Mouse (Mus musculus) lung, embryonic 14.5 days (tissue): ENCODE results near the gene 4931414P19Rik. TPM values are rescaled to one million over a fixed set of nuclear protein-coding genes. Genes with fewer than 3 reads are reported as not detected.
A peak's percentile ranks its signal among the peaks of the same experiment; 100 is the strongest.

Source experiments
- ATAC-seq: fragments of 200-750 bp; cut with Nextera tagmentation; 2 replicates; pipeline ENCODE4 v1.8.0; 2017; ENCODE audit warnings: mild to moderate bottlenecking, moderate TSS enrichment, moderate library complexity; ENCODE audit not compliant: insufficient read depth
- DNase-seq: peaks from one replicate; pipeline ENCODE4 v3.0.0-alpha.2; 2015
- H3K27ac ChIP-seq: fragments of 300-500 bp; sonication (generic); 2 replicates; pipeline ENCODE4 v1.5.1; 2014; ENCODE audit warnings: low read depth, mild to moderate bottlenecking, moderate library complexity
- H3K27me3 ChIP-seq: fragments of 300-500 bp; sonication (generic); 2 replicates; pipeline ENCODE4 v1.6.1; 2014; ENCODE audit warnings: low read length, control low read depth; ENCODE audit not compliant: insufficient read depth
- H3K36me3 ChIP-seq: fragments of 300-500 bp; sonication (generic); 2 replicates; pipeline ENCODE4 v1.6.1; 2014; ENCODE audit warnings: control low read depth; ENCODE audit not compliant: insufficient read depth
- H3K4me1 ChIP-seq: fragments of 300-500 bp; sonication (generic); 2 replicates; pipeline ENCODE4 v1.6.1; 2014; ENCODE audit warnings: antibody characterized with exemption, control low read depth; ENCODE audit not compliant: insufficient read depth
- H3K4me2 ChIP-seq: fragments of 300-500 bp; sonication (generic); 2 replicates; pipeline ENCODE4 v1.6.1; 2014; ENCODE audit warnings: mild to moderate bottlenecking
- H3K4me3 ChIP-seq: fragments of 300-500 bp; sonication (generic); 2 replicates; pipeline ENCODE4 v1.5.1; 2014; ENCODE audit warnings: low read depth, low read length
- H3K9ac ChIP-seq: fragments of 300-500 bp; sonication (generic); 2 replicates; pipeline ENCODE4 v1.6.1; 2014
- H3K9me3 ChIP-seq: fragments of 300-500 bp; sonication (generic); 2 replicates; pipeline ENCODE4 v1.6.1; 2016; ENCODE audit warnings: low read depth, low read length, control low read depth
- CTCF ChIP-seq: IDR thresholded peaks from 2 replicates; pipeline ENCODE4 v1.5.1; 2016; ENCODE audit warnings: antibody characterized with exemption, low read depth
- WGBS: fragments of 180-500 bp; shearing (Covaris S2); extraction: QIAGEN DNeasy Blood & Tissue Kit; methylation state at CpG from one replicate; pipeline ENCODE4 v1.1.7; 2014; 5-methylcytosine and 5-hydroxymethylcytosine counted together
- polyA plus RNA-seq: library from polyadenylated mRNA; unstranded; fragments of >200 nt; fragmentation: Nextera tagmentation; extraction: Ambion mirVana; gene quantifications from 2 replicates; pipeline ENCODE4 v1.2.1, GENCODE M21; 2014

4931414P19Rik gene
- polyA plus RNA-seq, 1 experiment from 2014 or later, result 9.4 TPM

DNA sequence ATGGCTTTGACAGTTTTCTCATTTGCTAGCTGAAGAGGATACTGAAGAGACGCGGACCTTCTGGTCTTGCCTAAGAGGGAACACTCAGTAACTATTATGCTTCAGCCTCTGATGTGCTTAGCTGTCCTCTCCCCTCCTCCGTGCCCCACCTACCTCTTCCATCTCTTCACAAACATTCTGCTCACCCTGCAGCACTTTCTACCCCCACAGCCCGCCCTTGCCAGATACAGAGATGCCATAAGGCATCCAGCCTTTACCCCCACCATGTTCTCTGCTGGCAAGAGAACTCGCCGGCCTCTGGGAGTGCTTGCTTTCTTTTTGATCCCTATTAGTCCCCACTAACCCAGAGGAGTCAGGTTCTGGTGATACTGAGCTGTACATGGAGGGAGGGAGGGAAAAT, 4.9 kb upstream of the 4931414P19Rik start:
- Histone ChIP-seq H3K9ac (no peak overlapping the region), H3K4me2 (no peak overlapping the region), H3K9me3 (no peaks in the 10 kb centered on the region), H3K4me1 (no peaks in the 10 kb centered on the region), H3K27ac (no peak overlapping the region), H3K4me3 (no peak overlapping the region), H3K27me3 (no peaks in the 10 kb centered on the region), H3K36me3 (peaks cover 41% of the 10 kb centered on the region)
- no peak for TF ChIP-seq CTCF
- no peak for DNase-seq
- 77% methylated on average over 6 of the region's 6 CpGs for WGBS
- ATAC-seq, result no peak

DNA sequence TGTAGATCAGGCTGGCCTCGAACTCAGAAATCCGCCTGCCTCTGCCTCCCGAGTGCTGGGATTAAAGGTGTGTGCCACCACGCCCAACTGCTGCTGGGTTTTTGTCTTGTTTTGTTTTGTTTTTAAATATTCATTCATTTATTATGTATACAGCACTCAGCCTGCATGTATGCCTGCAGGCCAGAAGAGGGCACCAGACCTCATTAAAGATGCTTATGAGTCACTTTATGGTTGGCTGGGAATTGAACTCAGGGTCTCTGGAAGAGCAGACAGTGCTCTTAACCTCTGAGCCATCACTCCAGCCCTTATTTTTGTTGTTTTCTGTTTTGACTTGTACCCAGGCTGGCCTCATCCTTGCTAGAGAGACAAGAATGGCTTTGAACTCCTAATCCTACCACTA, 4.2 kb upstream of the 4931414P19Rik start:
- peak; percentile 60 for TF ChIP-seq CTCF
- peaks cover 34% of the 10 kb centered on the region for H3K36me3 ChIP-seq
- no peak for ATAC-seq
- no peak overlapping the region for H3K27ac ChIP-seq
- no peaks in the 10 kb centered on the region for H3K4me1 ChIP-seq
- WGBS, result 82% methylated on average over 4 of the region's 4 CpGs
- H3K4me3 ChIP-seq, result no peak overlapping the region
- H3K4me2 ChIP-seq, result no peak overlapping the region
- no peak overlapping the region for H3K9ac ChIP-seq
- peak; percentile 70 for DNase-seq
- no peaks in the 10 kb centered on the region for H3K9me3 ChIP-seq
- H3K27me3 ChIP-seq, result no peaks in the 10 kb centered on the region

DNA sequence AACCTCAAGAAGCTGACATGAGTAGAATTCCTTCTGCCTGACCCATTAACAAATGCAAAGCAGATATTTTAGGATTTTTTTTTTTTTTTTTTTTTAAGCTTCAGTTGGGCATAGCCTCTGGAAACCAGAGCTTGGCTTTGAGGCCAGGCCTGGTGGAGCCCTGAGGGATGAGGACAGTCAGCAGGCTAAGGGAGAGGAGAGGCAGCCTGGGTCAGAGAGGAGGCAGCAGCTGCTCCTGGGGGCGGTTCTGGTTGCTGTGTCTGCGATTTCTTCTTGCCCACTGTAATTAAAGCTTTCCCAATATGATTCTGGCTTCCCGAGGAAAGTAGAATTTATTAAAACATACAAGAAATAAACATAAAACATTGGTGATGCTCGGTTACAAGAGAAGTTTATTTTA, 3.5 kb upstream of the 4931414P19Rik start:
- Histone ChIP-seq H3K4me1 (0 out of 2 replicates have a peak, but pooled peaks cover 4% of the 10 kb centered on the region), H3K36me3 (peaks cover 27% of the 10 kb centered on the region), H3K27ac (no peak overlapping the region), H3K4me2 (no peak overlapping the region), H3K27me3 (no peaks in the 10 kb centered on the region), H3K9ac (no peak overlapping the region), H3K4me3 (no peak overlapping the region), H3K9me3 (no peaks in the 10 kb centered on the region)
- ATAC-seq (no peak), DNase-seq (no peak)
- WGBS, result 60% methylated on average over 4 of the region's 4 CpGs
- TF ChIP-seq CTCF, result no peak

DNA sequence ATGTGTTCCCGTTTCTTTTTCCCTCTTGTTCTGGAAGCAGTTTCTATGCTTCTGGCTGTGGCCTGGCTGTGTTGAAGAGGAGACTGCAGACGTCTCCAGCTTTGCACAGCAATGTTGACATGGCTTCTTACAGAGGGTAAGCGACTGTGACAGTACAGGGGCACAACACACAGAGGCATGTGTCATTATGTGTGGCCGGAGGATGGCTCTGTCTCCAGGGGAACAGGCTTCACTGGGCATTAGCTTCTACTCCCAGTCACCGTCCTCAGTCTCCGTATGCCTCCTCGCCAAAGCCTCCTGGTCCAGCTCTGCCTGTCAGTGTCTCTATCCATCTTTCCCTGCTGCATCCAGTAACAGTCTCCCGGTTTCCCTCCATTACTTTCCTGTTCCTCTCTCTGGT, 1.4 kb upstream of the 4931414P19Rik start:
- Histone ChIP-seq H3K27ac (no peak overlapping the region), H3K4me3 (no peak overlapping the region), H3K9me3 (no peaks in the 10 kb centered on the region), H3K27me3 (no peaks in the 10 kb centered on the region), H3K9ac (no peak overlapping the region), H3K36me3 (peaks cover 13% of the 10 kb centered on the region), H3K4me2 (no peak overlapping the region), H3K4me1 (peaks cover 10% of the 10 kb centered on the region)
- no peak for ATAC-seq
- DNase-seq, result no peak
- TF ChIP-seq CTCF, result no peak
- WGBS, result 27% methylated on average over 8 of the region's 8 CpGs

DNA sequence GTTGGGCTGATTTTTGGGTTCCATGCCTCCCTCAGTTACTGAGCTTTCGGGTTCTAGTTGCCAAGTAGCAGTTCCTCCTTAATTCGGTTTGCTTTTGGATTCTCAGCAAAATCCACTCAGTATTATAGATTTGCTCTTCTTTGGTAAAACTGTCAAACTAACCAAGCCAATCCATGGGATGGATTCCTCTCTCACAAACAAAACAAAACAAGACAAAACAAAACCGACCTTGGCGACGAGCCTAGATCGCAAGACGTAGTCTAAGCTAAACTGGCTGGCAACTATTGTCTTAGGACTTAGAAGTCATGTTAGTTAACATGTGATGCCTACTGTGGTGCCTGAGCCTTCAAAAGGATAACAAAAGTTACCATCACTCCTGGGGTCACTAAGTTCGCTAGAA, 2.1 kb downstream of the 4931414P19Rik start:
- Histone ChIP-seq H3K4me1 (peaks cover 10% of the 10 kb centered on the region), H3K27ac (peak overlapping the region; percentile 95), H3K27me3 (no peaks in the 10 kb centered on the region), H3K9ac (no peak overlapping the region), H3K4me2 (peak overlapping the region; percentile 66), H3K36me3 (no peaks in the 10 kb centered on the region), H3K4me3 (peak overlapping the region; percentile 66), H3K9me3 (no peaks in the 10 kb centered on the region)
- ATAC-seq (no peak), DNase-seq (no peak)
- TF ChIP-seq CTCF, result no peak
- WGBS, result 75% methylated on average over 8 of the region's 8 CpGs

DNA sequence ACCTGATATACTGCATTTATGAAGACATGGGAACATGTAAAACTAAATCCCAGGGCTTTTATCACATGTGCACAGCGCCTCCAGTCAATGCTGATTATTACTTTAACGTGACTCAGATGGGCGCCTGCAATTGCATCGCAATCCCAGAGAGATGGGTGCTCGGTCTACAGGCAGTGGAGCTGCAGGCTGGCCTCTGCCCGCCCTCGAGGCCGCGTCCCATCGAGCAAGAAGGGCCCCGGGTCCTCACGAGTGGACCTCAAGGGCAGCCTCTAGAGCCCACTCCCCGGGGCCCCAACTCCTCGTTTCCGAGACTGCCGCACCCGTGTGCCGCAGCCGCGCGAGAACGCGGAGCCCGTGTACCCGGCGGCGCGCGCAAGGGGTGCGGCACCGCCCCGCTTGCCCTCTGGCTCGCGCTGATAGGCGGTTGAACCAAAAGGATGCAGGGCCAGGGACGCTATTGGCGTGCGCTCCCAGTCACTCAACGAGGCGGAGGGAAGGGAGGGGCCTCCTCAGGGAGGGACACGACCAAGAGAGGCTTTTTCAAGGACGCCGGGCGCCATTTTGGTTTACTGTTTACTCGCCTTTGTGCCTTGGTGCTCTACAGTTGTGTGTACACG, 2.6 kb downstream of the 4931414P19Rik start:
- H3K9me3 ChIP-seq, result no peaks in the 10 kb centered on the region
- peak overlapping the region; percentile 86 for H3K9ac ChIP-seq
- peak overlapping the region; percentile 95 for H3K27ac ChIP-seq
- TF ChIP-seq CTCF, result no peak
- ATAC-seq, result peak; percentile 99
- WGBS, result under 1% methylated on average over 46 of the region's 46 CpGs
- peak overlapping the region; percentile 66 for H3K4me2 ChIP-seq
- no peaks in the 10 kb centered on the region for H3K36me3 ChIP-seq
- H3K4me3 ChIP-seq, result peak overlapping the region; percentile 66
- H3K27me3 ChIP-seq, result no peaks in the 10 kb centered on the region
- H3K4me1 ChIP-seq, result peaks cover 10% of the 10 kb centered on the region
- DNase-seq, result peak; percentile 99

DNA sequence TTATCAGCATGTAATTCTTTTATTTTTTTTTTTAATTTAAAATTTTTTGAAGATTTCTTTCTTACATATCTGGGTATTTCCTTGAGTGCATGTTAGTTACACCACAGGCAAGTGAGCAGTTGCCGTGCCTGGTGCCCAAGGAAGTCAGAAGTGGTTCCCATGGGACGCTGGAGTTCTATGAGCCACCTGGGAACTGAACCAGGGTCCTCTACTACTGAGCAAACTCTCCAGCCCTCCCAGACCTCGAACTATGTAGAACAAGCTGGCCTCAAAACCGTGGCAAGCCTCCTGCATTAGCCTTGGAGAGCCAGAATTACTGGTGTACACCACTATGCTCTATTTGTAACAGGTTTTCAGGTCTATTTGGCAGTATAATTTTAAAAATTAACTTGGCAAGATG, 3.2 kb downstream of the 4931414P19Rik start:
- WGBS, result 36% methylated on average over 4 of the region's 4 CpGs
- no peak for DNase-seq
- no peak for TF ChIP-seq CTCF
- Histone ChIP-seq H3K4me1 (peaks cover 10% of the 10 kb centered on the region), H3K9me3 (no peaks in the 10 kb centered on the region), H3K27me3 (no peaks in the 10 kb centered on the region), H3K9ac (peak overlapping the region; percentile 86), H3K27ac (peak overlapping the region; percentile 95), H3K36me3 (no peaks in the 10 kb centered on the region), H3K4me2 (peak overlapping the region; percentile 66), H3K4me3 (peak overlapping the region; percentile 66)
- peak; percentile 6; the same call in 1 of the 2 replicates for ATAC-seq
